Mouse (Mus musculus) layer of hippocampus, adult 8-10 months (tissue): ENCODE data around the gene Dlk1. TPM values are rescaled to one million over a fixed set of nuclear protein-coding genes. Genes with fewer than 3 reads are reported as not detected.
"Not testable (repeated sequence)": the region's sequence is repeated elsewhere in the genome, so short reads cannot be mapped to it uniquely, and the experiment has no call there.

ENCODE experiments used
- DNase-seq, 2 experiments: peaks; one replicate each; pipeline ENCODE4 v3.0.0; 2022; ENCODE audit warnings: low spot score in 2 of 2
- total RNA-seq, 4 experiments: library from RNA; stranded (reverse); gene quantifications; 2 replicates each; pipeline ENCODE4 v1.2.4; 2022

Dlk1 gene
- total RNA-seq, 4 experiments from 2014 or later, result 6.6 to 10.6 (median 7.2) TPM

- no peak for DNase-seq
Observed at GRCm38 (mm10) chr12:109438383-109438782, 14.2 kb upstream of the Dlk1 start.

GRCm38 (mm10) chr12:109439974-109440373 is 12.6 kb upstream of the Dlk1 start:
- DNase-seq, result no peak

GRCm38 (mm10) chr12:109441366-109441765 is 11.3 kb upstream of the Dlk1 start:
- no peak for DNase-seq

- no peak for DNase-seq
Observed at GRCm38 (mm10) chr12:109442115-109442514, 10.5 kb upstream of the Dlk1 start.

GRCm38 (mm10) chr12:109443276-109443675 is 9.3 kb upstream of the Dlk1 start:
- peak; percentile 44 to 56 for DNase-seq

- DNase-seq, result no peak
Observed at GRCm38 (mm10) chr12:109444999-109445398, 7.6 kb upstream of the Dlk1 start.

GRCm38 (mm10) chr12:109445499-109446235 is 7.0 kb upstream of the Dlk1 start:
- DNase-seq, result no peak

GRCm38 (mm10) chr12:109446236-109446941 is 6.2 kb upstream of the Dlk1 start:
- DNase-seq, result no peak

GRCm38 (mm10) chr12:109449421-109450411 is 2.9 kb upstream of the Dlk1 start:
- DNase-seq, result no peak

GRCm38 (mm10) chr12:109453065-109453997 is 708 bp downstream of the Dlk1 start:
- DNase-seq, result no peak

GRCm38 (mm10) chr12:109454137-109454536 is 1.5 kb downstream of the Dlk1 start:
- DNase-seq, result no peak

- no peak for DNase-seq
Observed at GRCm38 (mm10) chr12:109456531-109457202, 4.0 kb downstream of the Dlk1 start.

- DNase-seq, result no peak
Observed at GRCm38 (mm10) chr12:109457836-109458235, 5.2 kb downstream of the Dlk1 start.

GRCm38 (mm10) chr12:109458896-109459295 is 6.3 kb downstream of the Dlk1 start:
- DNase-seq, result no peak

GRCm38 (mm10) chr12:109459481-109460401 is 7.1 kb downstream of the Dlk1 start:
- DNase-seq, result no peak

GRCm38 (mm10) chr12:109462594-109462993 is 10.0 kb downstream of the Dlk1 start:
- no peak for DNase-seq

GRCm38 (mm10) chr12:109467417-109467816 is 14.8 kb downstream of the Dlk1 start:
- DNase-seq, result not testable (repeated sequence)

GRCm38 (mm10) chr12:109469793-109470192 is 17.2 kb downstream of the Dlk1 start:
- DNase-seq, result no peak

- DNase-seq, result no peak
Observed at GRCm38 (mm10) chr12:109472627-109473026, 20.0 kb downstream of the Dlk1 start.
